Mouse (Mus musculus) left cerebral cortex, postnatal 36 days (tissue): ENCODE results near the gene Kif15. TPM values are rescaled to one million over a fixed set of nuclear protein-coding genes. Genes with fewer than 3 reads are reported as not detected.

ENCODE experiments used
- DNase-seq, 2 experiments: peaks; one replicate each; pipeline ENCODE4 v3.0.0; 2021 to 2022; ENCODE audit warnings: low spot score in 2 of 2, mixed read lengths in 1 of 2
- intact Hi-C: fragments of 180-260 bp; cut with DNase I; formaldehyde crosslinking; loops from one replicate; pipeline ENCODE4 v1.15.1; 2025
- total RNA-seq, 2 experiments: library from RNA; stranded (reverse); gene quantifications; 2 replicates each; pipeline ENCODE4 v1.2.3; 2021

The Kif15 gene
- 1 to 10 TPM; 1.2 TPM for total RNA-seq

DNA sequence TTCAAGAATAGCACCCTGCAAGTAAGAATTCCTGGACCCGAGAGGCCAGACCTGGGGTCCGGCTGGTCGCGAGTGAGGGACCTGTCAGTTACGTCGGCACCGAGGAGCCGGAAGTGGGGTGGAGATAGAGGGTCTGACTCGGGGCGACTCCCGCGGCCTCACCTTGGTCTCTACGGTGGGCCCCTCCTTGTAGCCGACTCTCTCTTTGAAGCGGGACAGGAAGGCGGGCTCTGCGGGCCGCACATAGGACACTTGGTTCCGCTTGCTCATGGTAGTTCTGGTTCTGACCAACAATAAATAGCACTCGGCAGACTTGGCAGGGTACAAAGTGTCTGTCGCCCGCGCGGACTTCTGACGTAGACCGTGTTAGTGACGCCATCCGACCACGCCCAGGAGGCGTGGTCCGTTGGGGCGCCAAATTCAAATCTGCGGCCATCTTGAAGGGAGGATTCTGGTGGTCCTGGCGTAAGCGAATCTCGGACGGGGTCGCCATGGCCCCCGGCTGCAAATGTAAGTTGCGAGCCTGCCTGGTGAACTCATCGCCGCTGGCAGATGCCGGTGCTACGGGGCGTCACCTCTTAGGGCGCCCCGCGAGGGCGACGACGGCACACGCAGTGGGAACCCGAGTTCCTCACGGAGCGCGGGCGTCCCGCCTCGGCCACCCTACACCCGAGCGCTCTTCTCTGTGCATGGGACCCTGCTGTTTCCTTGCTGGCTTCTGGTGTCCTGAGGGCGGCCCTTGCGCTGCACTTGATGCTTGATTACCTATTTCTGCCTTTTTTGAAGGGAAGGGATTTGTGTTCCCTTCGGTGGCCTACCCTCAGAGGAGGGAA, at the start of gene Kif15, which contains the start of gene 1110059G10Rik:
Gene Kif15, plus strand, starts transcription at position 404 of the 833 bp plus-strand sequence.
Gene 1110059G10Rik, minus strand, starts transcription at position 358 of the 833 bp plus-strand sequence.
- intact Hi-C loops, result loop anchor here (5.0 kb wide), 1 partner anchor 71 kb away; the partner anchor contains the start of gene Tmem42
- DNase-seq, result peak; percentile 93 to 95

DNA sequence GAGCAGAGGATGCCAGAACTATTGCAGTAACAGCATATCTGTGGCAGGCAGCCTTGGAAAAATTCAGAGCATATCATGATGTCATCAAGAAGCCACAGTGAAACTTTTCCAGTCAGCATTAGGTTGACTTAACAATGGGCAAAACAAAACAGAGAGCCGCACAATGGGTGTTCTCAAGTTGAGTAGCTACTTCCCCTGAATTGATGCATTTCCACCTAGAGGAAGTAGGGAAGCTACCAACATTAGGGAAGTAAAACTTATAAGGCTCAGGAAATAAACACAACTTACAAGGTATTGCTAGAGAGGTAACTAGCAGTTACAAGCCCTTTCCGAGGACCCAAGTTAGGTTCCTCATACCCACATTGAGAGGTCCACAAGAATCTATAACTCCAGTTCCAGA, 49.8 kb upstream of the Kif15 start:
- intact Hi-C loops, result no loop called here
- DNase-seq, result no peak

- peak; percentile 24 to 37 for DNase-seq
- intact Hi-C loops, result no loop called here
Observed at GRCm38 (mm10) chr9:122902717-122903535, 47.9 kb upstream of the Kif15 start.

- intact Hi-C loops, result no loop called here
- DNase-seq, result no peak
Observed at GRCm38 (mm10) chr9:122922436-122922835, 28.4 kb upstream of the Kif15 start.

DNA sequence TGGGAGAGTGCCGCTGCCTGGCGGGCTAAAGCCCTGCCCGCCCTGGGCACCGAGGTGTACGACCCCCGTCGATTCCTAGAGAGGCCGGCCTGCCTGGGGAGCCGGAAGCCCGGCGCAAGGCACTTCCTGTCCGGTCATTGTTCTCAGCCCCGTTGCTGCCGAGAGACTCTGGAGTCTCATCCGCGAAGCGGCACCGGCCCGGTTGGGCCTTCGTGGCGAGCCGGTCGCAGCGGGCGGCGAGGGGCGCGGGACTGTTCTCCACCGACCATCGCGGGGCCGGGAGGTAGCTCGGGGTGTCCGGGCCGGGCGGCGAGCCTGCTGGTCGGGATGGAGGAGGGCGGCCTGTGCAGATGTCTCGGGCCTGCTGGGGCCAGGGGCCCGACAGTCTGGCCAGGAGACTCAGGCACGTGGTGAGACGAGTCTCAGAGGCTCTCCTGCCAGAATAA, 27.9 kb upstream of the Kif15 start, which contains the start of gene Zfp105:
Gene Zfp105, plus strand, starts transcription at position 137 of the 446 bp plus-strand sequence.
- DNase-seq, result peak; percentile 68 to 74
- intact Hi-C loops, result no loop called here

DNA sequence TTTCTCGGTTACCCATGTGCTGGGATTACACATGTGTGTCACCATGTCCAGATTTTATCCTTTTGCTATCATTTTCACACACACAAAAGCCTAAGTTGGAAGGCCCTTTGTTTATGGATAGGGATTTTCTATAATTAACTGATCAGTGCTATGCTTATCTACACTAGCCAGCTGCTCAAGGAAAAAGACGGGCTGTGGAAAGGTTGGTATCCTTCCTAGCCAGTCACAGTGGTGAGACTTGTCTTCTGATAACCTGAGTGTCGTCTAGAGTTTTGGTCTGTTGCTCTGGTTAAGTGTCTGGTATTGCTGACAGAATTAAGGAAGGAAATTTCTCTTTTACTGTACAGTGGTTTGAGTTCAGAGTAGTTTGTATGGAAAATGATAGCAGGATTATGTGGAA, 21.9 kb upstream of the Kif15 start:
- intact Hi-C loops, result no loop called here

GRCm38 (mm10) chr9:122998406-122999192, 47.8 kb downstream of the Kif15 start:
- DNase-seq, result no peak
- intact Hi-C loops, result no loop called here

More for the DNA sequence above, 21.9 kb upstream of the Kif15 start:
- DNase-seq, result no peak

- intact Hi-C loops, result no loop called here
- DNase-seq, result no peak
Observed at GRCm38 (mm10) chr9:122999193-122999586, 48.3 kb downstream of the Kif15 start.

GRCm38 (mm10) chr9:123004718-123005117, 53.9 kb downstream of the Kif15 start:
- intact Hi-C loops, result no loop called here

DNA sequence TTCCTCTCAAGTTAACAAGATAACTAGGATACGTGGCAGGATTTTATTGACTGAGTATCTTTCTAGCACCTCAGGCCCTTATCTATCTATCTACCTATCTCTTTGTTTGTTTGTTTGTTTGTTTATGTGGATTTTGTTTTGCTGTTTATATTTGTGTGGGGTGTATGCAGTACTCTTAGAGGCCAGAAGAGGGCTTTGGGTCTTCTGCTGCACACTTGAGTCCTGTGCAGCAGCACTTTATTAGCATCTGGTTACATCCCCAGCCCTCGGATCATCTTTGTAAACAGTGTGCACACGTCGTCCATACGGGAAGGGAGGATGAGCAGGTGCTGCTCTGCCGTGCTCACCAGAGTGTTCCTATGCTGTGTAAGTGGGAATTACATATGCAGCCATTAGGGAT, 55.2 kb downstream of the Kif15 start:
- intact Hi-C loops, result no loop called here
- DNase-seq, result no peak

More at GRCm38 (mm10) chr9:123004718-123005117, 53.9 kb downstream of the Kif15 start:
- DNase-seq, result no peak

DNA sequence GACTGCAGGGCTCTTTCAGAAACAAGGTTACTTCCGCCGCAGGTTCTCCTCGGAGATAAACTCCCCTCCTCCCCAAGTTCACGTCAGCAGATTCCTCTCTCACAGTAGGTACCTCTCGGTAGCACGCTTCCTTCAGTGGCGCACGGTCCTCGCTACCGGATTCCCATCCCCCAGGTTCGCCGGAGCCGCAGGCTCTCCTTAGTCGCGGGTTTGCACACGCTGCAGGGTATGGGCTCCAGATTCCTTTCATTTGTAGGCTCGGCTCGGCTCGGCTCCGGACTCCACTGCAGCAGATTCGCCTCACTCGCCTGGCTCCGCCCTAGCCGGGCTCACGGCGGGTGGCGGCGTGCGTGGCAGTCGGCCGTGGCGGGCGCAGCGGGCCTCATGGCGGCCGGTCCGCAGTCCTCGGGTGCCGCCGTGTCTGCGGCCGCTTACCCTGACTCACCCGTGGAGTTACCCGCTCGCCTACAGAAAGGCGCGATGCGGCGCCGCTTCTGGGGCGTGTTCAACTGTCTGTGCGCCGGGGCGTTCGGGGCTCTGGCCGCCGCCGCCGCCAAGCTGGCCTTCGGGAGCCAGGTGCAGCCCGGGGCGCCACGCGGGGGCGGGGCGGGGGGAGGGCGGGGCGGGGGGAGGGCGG, 70.3 kb downstream of the Kif15 start, which contains the start of gene Tmem42:
Gene Tmem42, plus strand, starts transcription at position 332 of the 637 bp plus-strand sequence.
- intact Hi-C loops, result loop anchor here (2.0 to 5.0 kb wide), 2 partner anchors 69 to 92 kb away; partner anchors contain the start of genes 1110059G10Rik, Exosc7, Kif15 and Zdhhc3

GRCm38 (mm10) chr9:123021636-123022379, 71.0 kb downstream of the Kif15 start:
- DNase-seq, result peak; percentile 16 to 18
- intact Hi-C loops, result loop anchor here (2.0 to 5.0 kb wide), 2 partner anchors 70 to 91 kb away; partner anchors contain the start of genes 1110059G10Rik, Exosc7, Kif15 and Zdhhc3

More for the DNA sequence above, 70.3 kb downstream of the Kif15 start, which contains the start of gene Tmem42:
- DNase-seq, result peak; percentile 89 to 91

DNA sequence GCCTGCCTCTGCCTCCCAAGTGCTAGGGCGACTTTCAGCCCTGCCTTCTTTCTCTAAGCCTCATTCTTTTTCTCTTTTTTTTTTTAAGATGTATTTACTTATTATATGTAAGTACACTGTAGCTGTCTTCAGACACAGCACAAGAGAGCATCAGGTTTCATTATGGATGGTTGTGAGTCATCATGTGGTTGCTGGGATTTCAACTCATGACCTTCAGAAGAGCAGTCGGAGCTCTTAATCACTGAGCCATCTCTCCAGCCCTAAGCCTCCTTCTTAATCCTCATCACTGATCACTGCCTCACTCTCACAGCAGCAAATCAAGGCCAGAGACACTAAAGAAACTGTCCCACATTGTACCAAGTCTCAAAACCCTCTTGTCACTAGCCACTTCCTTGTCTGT, 73.4 kb downstream of the Kif15 start:
- intact Hi-C loops, result loop anchor here (5.0 kb wide), 1 partner anchor 72 kb away; the partner anchor contains the start of genes 1110059G10Rik and Kif15
- DNase-seq, result no peak

GRCm38 (mm10) chr9:123031496-123032246, 80.8 kb downstream of the Kif15 start:
- intact Hi-C loops, result no loop called here

GRCm38 (mm10) chr9:123034426-123034825, 83.6 kb downstream of the Kif15 start, which contains the start of gene Tgm4:
TSS of gene Tgm4 (plus strand) at chr9:123034726.
- intact Hi-C loops, result no loop called here
- no peak for DNase-seq

More at GRCm38 (mm10) chr9:123031496-123032246, 80.8 kb downstream of the Kif15 start:
- DNase-seq, result no peak

GRCm38 (mm10) chr9:123047665-123048064, 96.8 kb downstream of the Kif15 start:
- no peak for DNase-seq
- intact Hi-C loops, result no loop called here

DNA sequence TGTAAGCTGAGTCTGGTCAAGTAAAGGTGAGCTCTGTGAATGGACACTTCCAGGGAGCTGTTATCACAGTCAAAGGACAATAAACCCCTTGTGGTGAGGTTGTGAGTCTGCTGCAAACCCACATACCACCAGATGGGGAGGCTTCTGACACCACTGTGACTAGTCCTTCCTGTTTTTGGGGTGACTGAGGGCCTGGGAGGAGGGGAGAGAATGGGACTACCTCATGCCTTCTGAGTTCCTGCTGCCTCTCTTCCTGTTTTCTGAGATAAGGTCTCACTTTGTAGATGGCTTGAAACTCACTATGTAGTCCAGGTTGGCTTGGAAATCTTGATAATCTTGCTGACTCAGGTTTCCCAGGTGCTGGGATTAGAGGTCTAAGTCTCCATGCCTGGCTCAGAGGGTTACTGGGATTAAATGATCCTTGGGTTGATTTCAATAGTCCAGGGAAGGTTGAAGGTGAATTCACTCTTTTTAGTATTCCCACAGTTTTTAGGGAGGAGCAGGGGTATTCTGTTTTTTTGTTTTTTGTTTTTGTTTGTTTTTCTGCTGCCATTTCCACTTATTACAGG, 108.0 kb downstream of the Kif15 start:
- intact Hi-C loops, result no loop called here
- no peak for DNase-seq
